Mouse (Mus musculus) stomach, embryonic 16.5 days (tissue): ENCODE data around the gene Adamts13. TPM values are rescaled to one million over a fixed set of nuclear protein-coding genes. Genes with fewer than 3 reads are reported as not detected.

Experiments used
- ATAC-seq: fragments of 200-750 bp; cut with Nextera tagmentation; 2 replicates; pipeline ENCODE4 v1.8.0; 2017; ENCODE audit warnings: moderate number of reproducible peaks, moderate TSS enrichment; ENCODE audit not compliant: insufficient read depth, low FRiP score
- H3K27ac ChIP-seq: fragments of 300-500 bp; sonication (generic); 2 replicates; pipeline ENCODE4 v1.5.1; 2014; ENCODE audit warnings: low read length
- H3K27me3 ChIP-seq: fragments of 300-500 bp; sonication (generic); 2 replicates; pipeline ENCODE4 v1.6.1; 2014; ENCODE audit warnings: low read length, control low read depth, mixed read lengths; ENCODE audit not compliant: control insufficient read depth, insufficient read depth
- H3K36me3 ChIP-seq: fragments of 300-500 bp; sonication (generic); 2 replicates; pipeline ENCODE4 v1.6.1; 2014; ENCODE audit warnings: low read length; ENCODE audit not compliant: control insufficient read depth, insufficient read depth
- H3K4me1 ChIP-seq: fragments of 300-500 bp; sonication (generic); 2 replicates; pipeline ENCODE4 v1.6.1; 2014; ENCODE audit warnings: low read length, control low read depth, mixed read lengths; ENCODE audit not compliant: control insufficient read depth, insufficient read depth
- H3K4me2 ChIP-seq: fragments of 300-500 bp; sonication (generic); 2 replicates; pipeline ENCODE4 v1.6.1; 2014; ENCODE audit warnings: low read depth, low read length, mixed read lengths
- H3K4me3 ChIP-seq: fragments of 300-500 bp; sonication (generic); replicated peaks from 2 replicates; pipeline ENCODE4 v1.5.1; 2014; ENCODE audit warnings: mild to moderate bottlenecking, low read length
- H3K9ac ChIP-seq: fragments of 300-500 bp; sonication (generic); 2 replicates; pipeline ENCODE4 v1.6.1; 2014; ENCODE audit warnings: low read length
- H3K9me3 ChIP-seq: fragments of 300-500 bp; sonication (generic); replicated peaks from 2 replicates; pipeline ENCODE4 v1.6.1; 2016; ENCODE audit warnings: low read length, control low read depth; ENCODE audit not compliant: control insufficient read depth
- WGBS: fragments of 180-500 bp; shearing (Covaris S2); extraction: QIAGEN DNeasy Blood & Tissue Kit; methylation state at CpG from one replicate; pipeline ENCODE4 v1.1.7; 2014; 5-methylcytosine and 5-hydroxymethylcytosine counted together
- polyA plus RNA-seq: library from polyadenylated mRNA; unstranded; fragments of >200 nt; fragmentation: Nextera tagmentation; extraction: Ambion mirVana; gene quantifications from 2 replicates; pipeline ENCODE4 v1.2.1, GENCODE M21; 2015

The Adamts13 gene
- polyA plus RNA-seq: 0.20 and 0.21 TPM in 2 replicates

DNA sequence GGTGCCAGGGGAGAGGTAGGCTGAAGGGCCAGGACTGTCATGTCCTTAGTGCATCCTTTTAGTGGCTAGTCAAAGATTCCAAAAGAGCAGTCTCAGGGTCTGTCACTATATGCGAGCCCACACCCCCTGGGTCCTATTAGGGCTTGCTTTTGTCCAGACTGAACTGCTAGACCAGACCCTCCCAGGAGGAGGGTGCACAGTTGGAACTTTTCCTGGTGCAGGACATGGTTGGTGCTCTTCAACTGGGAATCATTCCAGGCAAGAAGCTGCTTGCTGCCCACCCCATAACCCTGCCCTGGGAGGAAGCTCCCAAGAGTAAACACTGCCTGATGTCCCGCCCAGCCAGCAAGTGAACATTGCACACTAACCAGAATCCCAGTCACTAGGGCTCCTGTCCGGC lies at the start of gene Adamts13:
Gene Adamts13, plus strand, starts transcription at position 301 of the 400 bp plus-strand sequence.
- no peak within 1 kb of the TSS for H3K9ac ChIP-seq
- peaks cover 3% of the 10 kb centered on the region; the same call in 1 of the 2 replicates for H3K4me1 ChIP-seq
- no peaks in the 10 kb centered on the region for H3K9me3 ChIP-seq
- no peak within 1 kb of the TSS for H3K4me3 ChIP-seq
- no peaks in the 10 kb centered on the region for H3K36me3 ChIP-seq
- no peak within 1 kb of the TSS for H3K4me2 ChIP-seq
- ATAC-seq: no peak
- no peak within 1 kb of the TSS for H3K27ac ChIP-seq
- H3K27me3 ChIP-seq: no peaks in the 10 kb centered on the region
- 46% methylated on average over 3 of the region's 3 CpGs for WGBS

DNA sequence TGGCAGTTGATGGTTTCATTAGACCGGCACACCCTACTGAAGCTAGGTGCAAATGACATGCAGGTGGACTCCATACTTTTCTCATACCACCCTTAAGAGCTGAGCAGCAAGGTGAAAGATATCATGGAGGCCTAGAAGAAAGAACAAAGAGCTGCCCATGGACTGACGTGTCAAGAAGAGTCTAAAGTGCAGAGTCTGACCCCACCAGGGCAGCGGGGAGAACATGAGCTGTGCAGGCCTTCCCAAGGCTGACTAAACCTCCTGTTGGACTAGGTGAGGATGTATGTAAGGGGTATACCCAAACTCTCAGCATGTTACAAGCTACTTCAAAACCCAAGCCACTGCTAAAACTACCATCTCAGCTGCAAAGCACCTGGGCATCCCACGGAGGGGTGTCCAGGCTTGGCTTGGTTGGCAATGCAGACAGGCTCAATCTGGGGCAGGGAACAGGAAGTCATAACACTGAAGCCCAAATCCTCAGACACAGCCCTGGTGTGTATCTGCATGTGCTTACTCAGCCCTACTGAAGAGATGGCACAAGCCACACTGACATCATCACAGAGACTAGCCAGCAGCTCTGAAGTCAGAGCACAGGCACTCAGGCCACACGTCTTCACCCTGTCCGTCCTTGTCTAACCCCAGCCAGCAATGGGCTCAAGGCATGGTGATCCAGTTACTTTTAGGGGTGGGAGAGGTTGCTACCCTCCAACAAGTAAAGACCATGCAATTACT lies 45.3 kb upstream of the Adamts13 start:
- Histone ChIP-seq H3K9ac (peak overlapping the region; percentile 16; the same call in 1 of the 2 replicates), H3K4me3 (no peak overlapping the region), H3K27me3 (no peaks in the 10 kb centered on the region), H3K4me2 (no peak overlapping the region), H3K27ac (no peak overlapping the region), H3K4me1 (peaks cover 30% of the 10 kb centered on the region), H3K9me3 (no peaks in the 10 kb centered on the region), H3K36me3 (peaks cover 28% of the 10 kb centered on the region)
- 86% methylated on average over 6 of the region's 6 CpGs for WGBS
- no peak for ATAC-seq

DNA sequence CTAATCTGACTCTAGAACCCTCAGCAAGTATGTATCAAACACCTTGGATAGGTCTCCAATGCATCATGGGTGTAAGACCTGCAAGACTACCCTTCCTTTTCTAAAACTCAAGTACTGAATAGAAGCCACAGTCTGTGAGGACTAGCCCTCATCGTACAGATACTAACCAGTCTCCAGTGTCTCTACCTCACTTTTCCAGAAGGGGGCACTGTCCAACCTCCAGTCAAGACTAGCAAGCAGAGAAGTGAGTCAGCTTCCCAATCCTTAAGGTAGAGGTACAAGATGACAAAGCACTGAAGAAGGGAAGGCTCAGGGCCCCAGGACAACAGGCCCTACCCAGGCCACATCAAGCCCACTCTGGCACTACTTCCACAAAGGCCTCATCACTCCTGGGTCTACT lies 42.8 kb upstream of the Adamts13 start:
- 55% methylated on average over 1 of the region's 1 CpGs for WGBS
- H3K27me3 ChIP-seq: no peaks in the 10 kb centered on the region
- no peak overlapping the region for H3K4me3 ChIP-seq
- H3K4me2 ChIP-seq: 0 out of 2 replicates have a peak overlapping the region, but pooled peaks have one; percentile 86
- H3K36me3 ChIP-seq: peaks cover 19% of the 10 kb centered on the region
- no peaks in the 10 kb centered on the region for H3K9me3 ChIP-seq
- H3K9ac ChIP-seq: no peak overlapping the region
- no peak for ATAC-seq
- H3K4me1 ChIP-seq: peaks cover 33% of the 10 kb centered on the region
- no peak overlapping the region for H3K27ac ChIP-seq

DNA sequence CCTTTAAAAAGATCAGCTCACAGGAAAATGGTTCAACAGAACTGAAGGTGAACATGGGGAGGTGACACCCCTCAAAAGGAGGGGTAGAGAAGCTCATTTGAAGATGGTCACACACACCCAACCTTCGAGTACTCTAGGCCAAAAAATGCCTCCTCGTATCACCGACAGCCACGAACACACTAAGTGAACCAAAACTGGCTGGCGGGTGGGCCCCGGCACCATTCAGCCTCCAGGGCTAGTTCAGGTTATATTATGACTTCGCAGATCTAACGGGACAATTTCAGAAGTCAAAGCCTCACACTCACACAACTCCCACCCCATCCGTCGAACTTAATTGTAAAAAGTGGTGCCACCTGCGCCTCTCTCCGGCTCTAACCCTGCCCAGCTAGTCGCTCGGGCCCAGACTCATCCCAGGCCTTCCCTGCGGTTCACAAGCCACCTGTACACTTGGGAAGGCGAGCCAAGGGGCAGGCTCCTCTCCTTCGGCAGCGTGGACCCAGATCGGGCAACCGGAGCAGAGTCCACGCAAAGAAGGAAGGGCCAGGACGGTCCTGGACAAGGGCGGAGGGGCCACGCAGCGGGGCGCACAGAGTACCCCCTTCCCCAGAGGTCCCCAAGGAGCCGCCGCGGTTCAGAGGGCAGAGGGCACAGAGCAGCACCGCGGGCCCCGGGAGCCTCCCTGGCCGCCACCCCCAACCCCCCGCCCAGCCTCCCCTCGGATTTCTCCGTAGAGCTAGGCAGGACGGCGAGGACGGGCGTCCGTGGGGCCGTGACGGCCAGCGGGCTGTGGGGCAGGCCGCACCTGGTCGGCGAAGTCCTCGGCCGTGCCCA lies 40.5 kb upstream of the Adamts13 start:
- ATAC-seq: no peak; the same call in 1 of the 2 replicates

DNA sequence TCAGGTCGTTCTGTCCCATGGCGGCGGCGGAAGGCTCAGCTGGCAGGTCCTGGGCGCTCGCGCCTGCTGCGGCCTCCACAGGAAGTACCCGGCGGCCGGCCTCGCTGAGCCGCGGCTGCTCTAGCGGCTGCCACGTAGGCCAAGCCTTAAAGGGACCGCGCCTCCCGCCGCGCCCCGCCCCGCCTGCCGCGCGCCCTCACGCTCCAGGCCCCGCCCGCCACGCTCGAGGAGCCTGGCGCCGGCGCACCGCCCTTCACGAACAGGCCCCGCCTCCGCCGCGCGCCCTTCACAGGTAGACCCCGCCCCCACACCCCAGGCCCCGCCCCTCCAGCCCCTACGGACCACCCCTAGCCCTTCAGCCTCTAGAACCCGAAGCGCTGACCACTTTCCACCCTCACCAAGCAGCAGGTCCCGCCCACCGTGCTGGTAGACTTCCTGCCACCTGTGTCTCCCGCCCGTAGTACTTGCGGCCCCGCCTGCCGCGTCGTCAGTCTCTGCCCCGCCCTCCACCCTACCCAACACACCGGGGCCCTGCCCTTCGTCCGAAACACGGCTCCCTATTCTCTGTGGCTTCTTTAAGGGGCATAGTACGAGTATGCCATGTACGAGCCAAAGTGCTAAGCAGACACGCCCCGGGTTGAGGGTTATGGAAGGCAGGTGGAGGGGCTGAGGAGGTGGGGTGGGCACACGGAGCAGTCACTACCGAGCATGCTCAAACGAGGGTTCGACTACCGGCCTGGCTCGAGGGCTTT lies 39.7 kb upstream of the Adamts13 start, which contains the start of the genes Surf4 and Stkld1:
Gene Surf4, minus strand, starts transcription at position 625 of the 752 bp plus-strand sequence.
Gene Stkld1, plus strand, starts transcription at position 744 of the 752 bp plus-strand sequence.
- Histone ChIP-seq H3K4me1 (peaks cover 33% of the 10 kb centered on the region), H3K4me2 (peak within 1 kb of the TSS; percentile 86), H3K4me3 (peak within 1 kb of the TSS; percentile 99), H3K27me3 (no peaks in the 10 kb centered on the region), H3K27ac (peak within 1 kb of the TSS; percentile 95), H3K9me3 (no peaks in the 10 kb centered on the region), H3K9ac (peak within 1 kb of the TSS; percentile 100), H3K36me3 (peaks cover 18% of the 10 kb centered on the region; the same call in 1 of the 2 replicates)
- ATAC-seq: peak; percentile 95
- under 1% methylated on average over 58 of the region's 70 CpGs for whole genome bisulfite sequencing

More for the DNA sequence above, 40.5 kb upstream of the Adamts13 start:
- under 1% methylated on average over 49 of the region's 49 CpGs for WGBS
- H3K4me3 ChIP-seq: peak overlapping the region; percentile 99
- no peaks in the 10 kb centered on the region for H3K9me3 ChIP-seq
- H3K9ac ChIP-seq: peak overlapping the region; percentile 100
- no peaks in the 10 kb centered on the region for H3K27me3 ChIP-seq
- peaks cover 33% of the 10 kb centered on the region for H3K4me1 ChIP-seq
- H3K27ac ChIP-seq: peak overlapping the region; percentile 95
- H3K4me2 ChIP-seq: peak overlapping the region; percentile 86
- peaks cover 18% of the 10 kb centered on the region; the same call in 1 of the 2 replicates for H3K36me3 ChIP-seq

DNA sequence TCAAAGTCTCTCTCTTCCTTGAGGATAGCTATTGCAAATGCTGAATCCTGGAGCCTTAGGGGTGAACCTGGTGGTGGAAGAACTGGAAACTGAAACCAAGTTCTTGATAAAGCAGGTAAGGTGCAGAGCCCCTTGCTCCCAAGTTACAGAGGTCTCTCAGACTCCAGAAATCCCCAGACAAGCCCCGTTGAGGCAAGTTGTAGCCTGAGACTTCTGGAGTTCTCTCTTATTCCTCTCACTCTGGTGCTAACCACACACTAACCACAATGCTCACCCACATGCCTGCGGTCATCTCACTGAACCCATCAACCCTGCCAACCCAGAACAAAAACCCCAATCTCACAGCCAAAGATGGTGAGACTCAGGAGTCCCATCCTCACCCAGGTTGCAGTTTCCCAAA lies 37.9 kb upstream of the Adamts13 start:
- no peak overlapping the region for H3K27ac ChIP-seq
- no peak overlapping the region for H3K4me3 ChIP-seq
- no peaks in the 10 kb centered on the region for H3K9me3 ChIP-seq
- no peaks in the 10 kb centered on the region for H3K27me3 ChIP-seq
- no peak overlapping the region for H3K9ac ChIP-seq
- ATAC-seq: no peak
- H3K36me3 ChIP-seq: peaks cover 16% of the 10 kb centered on the region; the same call in 1 of the 2 replicates
- peaks cover 24% of the 10 kb centered on the region for H3K4me1 ChIP-seq
- 89% methylated on average over 2 of the region's 2 CpGs for WGBS
- H3K4me2 ChIP-seq: no peak overlapping the region

DNA sequence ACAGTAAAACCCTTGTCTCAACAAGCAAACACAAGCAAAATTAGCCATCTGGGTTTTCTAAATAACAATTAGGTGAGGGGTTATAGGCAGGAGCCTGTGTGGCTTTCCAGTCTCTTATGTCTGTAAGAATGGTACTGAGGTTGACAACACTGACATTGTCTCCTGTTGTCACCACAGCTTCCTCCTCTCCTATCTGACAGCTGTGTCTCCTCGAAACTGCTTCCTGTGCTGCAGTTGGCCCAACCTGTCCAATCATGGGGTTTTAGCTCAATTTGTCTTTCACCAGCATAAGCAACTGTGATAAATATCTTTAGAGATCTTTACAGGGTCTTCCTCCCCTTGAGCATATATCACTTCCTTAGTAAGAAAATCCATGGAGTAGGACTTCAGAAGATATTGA lies 36.8 kb upstream of the Adamts13 start:
- Histone ChIP-seq H3K4me3 (no peak overlapping the region), H3K4me1 (peaks cover 13% of the 10 kb centered on the region), H3K27ac (no peak overlapping the region), H3K36me3 (peaks cover 4% of the 10 kb centered on the region; the same call in 1 of the 2 replicates), H3K9ac (no peak overlapping the region), H3K4me2 (no peak overlapping the region), H3K9me3 (no peaks in the 10 kb centered on the region), H3K27me3 (no peaks in the 10 kb centered on the region)
- ATAC-seq: no peak
- WGBS: 64% methylated on average over 1 of the region's 1 CpGs

DNA sequence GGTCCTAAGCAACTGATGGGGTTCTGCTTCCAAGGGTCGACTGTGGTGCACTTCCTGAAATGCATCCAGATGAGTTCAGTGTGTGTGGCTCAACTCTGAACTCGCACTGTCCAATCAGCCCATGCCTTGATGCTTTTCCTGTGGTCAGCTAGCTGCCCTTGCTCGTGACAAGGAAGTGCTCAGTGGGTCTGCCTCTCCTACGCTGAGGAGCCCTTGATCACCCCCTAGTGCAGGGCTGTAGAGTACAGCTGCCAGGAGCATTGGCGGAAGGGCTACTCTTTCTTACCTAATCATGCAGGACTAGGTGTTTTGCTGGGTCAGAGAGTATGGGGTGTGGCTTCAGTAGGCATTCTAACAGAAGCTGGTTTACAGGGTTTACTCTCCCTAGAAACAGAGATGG lies 31.7 kb upstream of the Adamts13 start:
- H3K9ac ChIP-seq: no peak overlapping the region
- H3K4me2 ChIP-seq: no peak overlapping the region
- no peaks in the 10 kb centered on the region for H3K27me3 ChIP-seq
- no peaks in the 10 kb centered on the region for H3K9me3 ChIP-seq
- H3K4me1 ChIP-seq: no peaks in the 10 kb centered on the region
- peak; percentile 27; the same call in 1 of the 2 replicates for ATAC-seq
- no peak overlapping the region for H3K4me3 ChIP-seq
- WGBS: 39% methylated on average over 5 of the region's 5 CpGs
- no peaks in the 10 kb centered on the region for H3K36me3 ChIP-seq
- no peak overlapping the region for H3K27ac ChIP-seq
